Mouse (Mus musculus): ENCODE measurements around the gene Ctsz. TPM values are rescaled to one million over a fixed set of nuclear protein-coding genes. Genes with fewer than 3 reads are reported as not detected.

Gene Ctsz
- polyA plus RNA-seq, 1 experiment, result 188 TPM

- TF ChIP-seq MYOG (IDR thresholded peaks at IDR 0.05; ENCODE audit: control insufficient read depth, extremely low read depth, insufficient read length) (no peak), CEBPB (IDR thresholded peaks at IDR 0.05; ENCODE audit: low read depth) (no peak), FOSL1 (IDR thresholded peaks at IDR 0.05; ENCODE audit: insufficient read depth, low read length, poor library complexity, severe bottlenecking) (no peak), MYOD1 (IDR thresholded peaks at IDR 0.05; ENCODE audit: control insufficient read depth, insufficient read length, low read depth) (no peak), CTCF (IDR thresholded peaks at IDR 0.05; ENCODE audit: control insufficient read depth, insufficient read depth, insufficient read length) (no peak), USF1 (IDR thresholded peaks at IDR 0.05; ENCODE audit: low read depth) (no peak), MAX (IDR thresholded peaks at IDR 0.05) (no peak)
- no peaks in the 10 kb centered on the region for H3K36me3 ChIP-seq (ENCODE audit: control insufficient read depth, insufficient read depth)
- H3K27me3 ChIP-seq (ENCODE audit: control insufficient read depth, insufficient read depth, insufficient read length), result no peaks in the 10 kb centered on the region
- H3K4me3 ChIP-seq (ENCODE audit: insufficient read depth, poor library complexity, severe bottlenecking), result no peak overlapping the region
- H3K79me2 ChIP-seq (ENCODE audit: control insufficient read depth, insufficient read depth), result no peaks in the 10 kb centered on the region
- no peaks in the 10 kb centered on the region for H3K79me3 ChIP-seq (ENCODE audit: low read depth)
- H3ac ChIP-seq (ENCODE audit: control insufficient read depth, insufficient read length, low read depth), result no peak overlapping the region
Observed at GRCm38 (mm10) chr2:174381021-174381420, 57.8 kb downstream of the Ctsz start.

Other genes with a start within 250 kb of the Ctsz start
- 1,078 TPM for gene Gnas, start 154.7 kb downstream of the Ctsz start, polyA plus RNA-seq (2012; fragmentation: generic; extraction: Trizol)
- 2.9 TPM for gene Gm20721, start 92.3 kb downstream of the Ctsz start, polyA plus RNA-seq (2012; fragmentation: generic; extraction: Trizol)
- 60.0 TPM for gene Nelfcd, start 23.2 kb downstream of the Ctsz start, polyA plus RNA-seq (2012; fragmentation: generic; extraction: Trizol)
- gene Tubb1, start 11.7 kb upstream of the Ctsz start, polyA plus RNA-seq (2012; fragmentation: generic; extraction: Trizol), result not detected
- 827 TPM for gene Atp5e, start 25.1 kb upstream of the Ctsz start, polyA plus RNA-seq (2012; fragmentation: generic; extraction: Trizol)
- 90.0 TPM for gene Prelid3b, start 34.0 kb upstream of the Ctsz start, polyA plus RNA-seq (2012; fragmentation: generic; extraction: Trizol)
- not detected for gene Zfp831, start 204.5 kb upstream of the Ctsz start, polyA plus RNA-seq (2012; fragmentation: generic; extraction: Trizol)

All from C2C12 (cell line).